Mouse (Mus musculus): Measurements from ENCODE around the gene Mfsd4b4.
"Not testable (repeated sequence)": the region's sequence is repeated elsewhere in the genome, so short reads cannot be mapped to it uniquely, and the experiment has no call there.

Mfsd4b4 gene

DNA sequence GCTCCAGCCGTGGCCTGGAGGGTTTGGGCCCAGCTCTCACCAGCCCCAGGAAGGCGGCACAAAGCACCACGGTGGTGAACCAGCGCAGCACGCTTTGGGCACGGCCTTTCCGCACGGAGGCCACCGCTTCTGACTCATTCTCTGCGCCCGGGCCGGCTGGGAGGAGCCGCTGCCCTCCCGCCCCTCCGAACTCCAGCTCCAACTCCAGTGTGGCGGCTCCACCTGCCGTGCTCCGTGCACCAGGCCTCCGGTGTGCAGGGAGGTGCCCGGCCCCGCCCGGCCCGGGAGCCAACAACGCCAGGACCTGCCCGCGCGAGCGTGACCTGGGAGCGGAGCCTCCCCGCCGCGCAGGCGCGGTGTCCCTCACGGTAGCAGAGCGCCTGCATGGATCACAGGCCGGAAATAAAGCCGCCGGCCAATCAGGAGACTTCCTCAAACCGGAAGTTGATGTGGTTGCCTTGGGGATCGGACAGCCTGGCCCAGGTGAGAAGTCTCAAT is at the start of gene Mfsd4b4:
TSS of gene Mfsd4b4 (minus strand) at position 365 of the 498 bp plus-strand sequence.
- peak; percentile 86 for DNase-seq

DNA sequence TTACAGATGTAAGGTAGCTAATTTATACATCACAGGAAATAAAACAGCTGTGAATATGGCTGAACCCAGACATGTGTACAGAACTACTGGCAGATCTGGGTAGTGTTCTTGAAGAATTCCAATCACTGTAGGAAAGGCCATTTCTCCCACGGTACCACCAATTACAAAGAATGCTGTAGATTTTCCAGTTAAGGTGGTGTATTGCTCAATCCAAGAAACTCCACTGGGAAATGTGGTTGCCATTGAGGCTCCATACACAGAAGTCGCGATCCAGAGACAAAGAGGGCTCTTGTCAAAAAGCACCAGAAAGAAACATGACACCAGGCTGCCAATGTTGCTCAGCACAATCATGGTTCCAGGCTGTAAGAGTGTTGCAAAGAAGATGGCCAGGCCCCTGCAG is 48.2 kb upstream of the Mfsd4b4 start:
- not testable (repeated sequence) for DNase-seq

DNA sequence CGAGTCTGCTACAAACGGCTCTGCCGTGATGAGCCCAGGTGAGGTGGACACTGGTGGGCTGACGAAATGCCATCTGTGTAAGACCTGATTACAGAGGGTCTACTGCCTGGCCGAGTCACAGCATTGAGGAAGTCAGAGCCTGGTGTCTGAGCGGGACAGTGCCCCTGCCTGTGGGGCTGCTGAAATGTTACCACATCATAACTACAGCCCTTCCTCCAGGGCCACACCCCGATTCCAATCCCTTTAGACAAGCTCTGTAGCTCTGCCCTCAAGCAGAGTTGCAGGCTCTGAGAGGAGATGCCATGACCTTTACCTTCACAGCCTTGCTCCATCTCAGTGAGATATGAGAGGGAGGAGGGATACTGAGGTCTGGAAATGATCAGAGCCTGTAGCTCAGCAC is 37.5 kb upstream of the Mfsd4b4 start:
- no peak for DNase-seq

DNA sequence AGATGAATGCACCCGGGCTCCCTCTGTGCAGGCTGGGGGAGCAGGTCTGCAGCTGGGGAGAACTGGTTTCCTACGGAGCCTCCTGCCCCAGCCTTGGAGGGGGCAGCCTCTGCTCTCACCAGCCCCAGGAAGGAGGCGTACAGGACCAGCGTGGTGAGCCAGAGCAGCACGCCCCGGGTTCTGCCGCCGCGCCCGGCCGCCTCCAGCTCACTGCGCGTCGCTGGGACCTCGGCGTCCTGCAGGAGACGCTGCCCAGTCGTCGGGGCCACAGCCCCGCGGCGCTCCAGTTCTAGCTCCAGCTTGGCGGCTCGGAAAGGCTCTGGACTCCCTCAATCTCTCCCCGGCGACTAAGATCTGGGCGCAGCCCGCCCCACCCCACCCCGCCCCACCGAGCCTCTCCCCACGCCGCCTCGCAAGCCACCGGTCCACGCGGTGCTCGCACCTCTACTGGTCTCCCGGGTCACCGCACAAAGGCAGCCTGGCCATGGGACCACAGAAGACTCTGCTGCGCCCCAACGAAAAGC is 27.6 kb upstream of the Mfsd4b4 start, which contains the start of gene Mfsd4b2:
TSS of gene Mfsd4b2 (minus strand) at position 308 of the 524 bp plus-strand sequence.
- peak; percentile 51 for DNase-seq

DNA sequence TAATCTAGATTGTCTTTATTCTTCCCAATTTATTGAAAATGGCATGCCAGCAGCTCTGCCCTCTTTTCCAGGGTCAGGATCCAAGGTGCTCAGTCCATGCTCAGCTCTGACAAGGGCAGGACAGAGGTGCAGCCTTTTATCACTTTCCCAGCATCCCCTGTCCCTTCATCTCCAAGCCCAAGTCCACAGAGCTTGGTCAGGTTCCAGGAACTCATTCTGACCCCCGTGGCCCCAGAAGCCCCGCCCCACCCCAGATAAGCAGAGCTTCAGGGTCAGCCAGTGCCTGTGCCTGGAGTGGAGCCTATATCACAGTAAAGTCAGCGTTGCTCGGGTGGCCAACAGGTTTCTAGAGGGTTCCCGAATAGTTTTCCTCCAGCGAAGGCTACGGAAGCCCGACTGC is 25.5 kb upstream of the Mfsd4b4 start:
- not testable (repeated sequence) for DNase-seq

DNA sequence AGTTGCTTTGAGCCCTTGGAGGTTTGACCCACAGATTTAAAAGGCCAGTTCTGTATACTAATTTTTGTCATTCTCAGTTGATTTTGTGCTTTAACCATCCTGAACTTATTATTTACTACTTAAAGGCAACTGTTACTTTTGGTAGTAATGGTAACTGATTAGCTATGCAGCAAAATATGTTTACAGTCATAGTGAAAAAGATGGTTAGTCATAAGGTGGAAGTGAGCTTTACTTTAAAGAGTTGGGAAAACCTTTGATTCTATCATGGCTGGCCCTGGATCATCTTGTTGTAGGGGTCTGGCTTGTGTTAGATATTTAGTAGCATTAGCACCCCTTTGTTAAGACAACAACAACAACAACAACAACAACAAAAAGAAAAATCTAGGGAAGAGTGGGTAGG is 13.6 kb upstream of the Mfsd4b4 start:
- no peak for DNase-seq

DNA sequence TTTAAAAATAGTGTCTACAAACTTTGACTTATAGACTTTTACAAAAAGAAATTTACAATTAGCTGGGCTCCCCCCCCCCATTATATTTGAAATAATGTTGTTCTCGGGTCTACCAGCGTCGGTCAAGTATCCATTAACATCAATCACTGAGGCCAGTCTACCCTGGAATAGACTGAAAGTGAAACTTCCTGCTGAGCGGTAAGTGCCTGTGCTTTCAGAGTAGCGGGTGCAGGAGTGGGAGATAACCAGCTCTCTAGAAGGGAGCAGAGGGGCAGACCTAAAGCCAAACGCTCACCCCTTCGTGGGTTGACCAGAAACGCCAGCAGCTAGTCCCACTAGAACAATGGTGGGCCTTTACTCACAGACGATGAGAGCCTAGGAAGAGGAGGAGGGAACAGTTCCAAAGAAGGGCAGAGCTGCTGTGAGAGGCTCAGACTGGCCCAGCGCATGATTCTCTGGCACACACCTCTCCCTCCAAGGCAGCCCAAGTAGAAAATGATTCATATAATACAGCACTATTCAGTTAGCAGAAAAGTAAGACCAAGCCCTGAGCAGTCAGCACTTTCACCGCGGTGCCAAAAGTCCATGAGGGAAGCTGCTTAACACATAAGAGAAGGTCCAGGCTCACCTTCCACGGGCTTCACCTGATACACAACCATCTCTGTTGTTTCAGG is 9.9 kb upstream of the Mfsd4b4 start:
- no peak for DNase-seq

DNA sequence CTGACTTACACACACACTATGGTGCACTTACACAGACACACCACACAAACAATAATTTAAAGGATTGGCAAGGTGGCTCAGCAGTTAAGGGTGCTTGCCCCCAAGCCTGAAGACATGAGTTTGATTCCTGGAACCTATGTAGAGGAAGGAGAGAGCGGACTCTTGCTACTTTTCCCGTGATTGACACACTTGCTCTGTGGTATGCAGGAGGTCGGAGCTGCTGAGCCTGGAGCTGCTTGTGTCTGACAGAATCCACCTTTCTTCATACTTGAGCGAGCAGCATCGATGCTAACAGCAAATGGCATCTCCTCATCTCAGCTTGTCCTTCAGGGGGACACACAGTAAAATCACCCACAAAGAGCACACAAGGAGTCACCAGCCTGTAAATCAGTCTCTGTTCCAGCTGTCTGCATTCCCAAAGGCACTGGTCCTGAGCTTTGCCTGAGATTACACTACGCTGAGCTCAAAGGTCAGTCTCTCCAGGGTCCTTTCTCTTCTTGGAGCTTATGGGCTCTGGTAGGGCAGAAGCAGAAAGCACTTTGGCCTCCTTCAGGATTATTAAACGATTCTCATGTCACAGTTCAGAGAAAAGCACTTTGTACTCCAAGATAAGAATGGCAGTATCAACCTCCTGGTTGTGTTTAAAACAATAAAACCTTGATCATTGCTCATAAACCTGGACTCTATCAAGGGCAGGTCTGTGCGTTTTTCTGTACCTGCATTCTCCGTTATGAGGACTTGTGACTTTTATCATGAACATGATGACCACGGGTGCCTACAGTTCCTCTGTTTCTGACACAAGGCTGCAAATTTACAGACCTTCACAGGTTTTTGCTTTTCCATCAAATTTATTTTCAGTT is 8.0 kb upstream of the Mfsd4b4 start:
- no peak for DNase-seq

DNA sequence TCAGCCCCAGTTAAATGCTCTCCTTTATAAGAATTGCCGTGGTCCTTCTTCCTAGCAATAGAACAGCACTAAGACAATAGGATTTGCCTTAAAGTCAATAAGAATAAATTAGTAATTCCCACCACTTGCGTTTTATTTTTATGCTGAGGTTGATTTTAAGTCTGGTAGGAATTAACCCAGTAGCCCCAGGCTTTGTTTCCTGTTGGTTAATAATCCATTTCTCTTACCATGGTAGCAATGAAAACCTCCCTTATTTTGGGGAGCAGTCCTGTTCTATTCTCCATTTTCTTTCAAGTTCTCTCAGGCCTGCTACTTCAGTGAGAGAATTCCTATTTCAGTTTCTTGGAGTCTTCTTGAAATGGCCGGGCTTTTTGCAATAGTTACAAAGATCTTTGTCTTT is 5.2 kb upstream of the Mfsd4b4 start:
- no peak for DNase-seq

DNA sequence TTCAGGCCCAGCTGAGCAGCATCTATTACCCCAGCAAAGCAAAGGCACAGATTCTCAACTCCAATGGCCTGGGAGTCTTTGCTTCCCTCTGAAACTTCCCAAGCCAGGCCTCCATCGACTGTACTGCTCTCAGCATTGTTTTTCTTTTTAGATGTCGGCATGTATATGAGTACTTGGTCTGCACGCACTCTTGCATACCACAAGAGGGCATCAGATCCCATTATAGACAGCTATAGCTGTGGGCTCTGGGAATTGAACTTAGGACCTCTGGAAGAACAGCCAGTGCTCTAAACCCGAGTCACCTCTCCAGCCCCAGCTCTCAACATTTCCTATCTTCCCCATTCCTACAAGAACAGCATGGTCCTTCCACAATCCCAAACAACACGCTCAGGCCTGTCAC is 2.5 kb downstream of the Mfsd4b4 start:
- no peak for DNase-seq

DNA sequence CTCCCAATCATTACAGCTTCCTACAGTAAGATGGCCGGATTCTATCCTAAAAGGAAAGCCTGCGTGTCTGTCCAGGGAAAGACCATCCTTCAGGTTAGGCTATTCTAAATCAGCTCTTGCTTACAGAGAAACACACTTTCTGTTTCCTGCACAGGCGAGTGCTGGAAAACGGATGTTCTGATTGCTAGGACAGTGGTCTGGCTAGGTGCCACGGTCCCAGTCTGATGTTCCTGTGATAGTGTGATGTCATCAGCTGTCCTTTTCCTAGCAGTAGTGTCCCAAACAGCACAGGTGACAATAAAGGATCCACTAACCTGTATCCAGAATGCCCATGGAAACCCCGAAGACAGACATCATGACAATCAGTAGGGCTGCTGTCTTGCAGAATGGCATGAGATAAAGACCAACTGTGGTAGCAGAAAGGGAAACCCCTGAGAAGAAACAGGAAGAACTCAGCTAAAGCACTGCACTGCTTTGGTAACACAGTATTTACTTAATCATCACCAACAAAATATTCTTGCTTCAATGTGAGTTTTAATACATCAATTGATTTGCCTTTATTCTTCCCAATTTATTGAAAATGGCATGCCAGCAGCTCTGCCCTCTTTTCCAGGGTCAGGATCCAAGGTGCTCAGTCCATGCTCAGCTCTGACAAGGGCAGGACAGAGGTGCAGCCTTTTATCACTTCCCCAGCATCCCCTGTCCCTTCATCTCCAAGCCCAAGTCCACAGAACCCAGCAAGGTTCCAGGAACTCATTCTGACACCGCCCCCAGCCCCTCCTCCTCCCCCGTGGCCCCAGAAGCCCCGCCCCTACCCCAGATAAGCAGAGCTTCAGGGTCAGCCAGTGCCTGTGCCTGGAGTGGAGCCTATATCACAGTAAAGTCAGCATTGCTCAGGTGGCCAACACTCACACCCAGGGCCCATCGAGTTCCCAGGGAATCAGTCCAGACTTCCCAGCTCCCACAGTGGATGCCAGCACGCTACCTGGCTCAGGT is 5.0 kb downstream of the Mfsd4b4 start:
- DNase-seq = no peak

DNA sequence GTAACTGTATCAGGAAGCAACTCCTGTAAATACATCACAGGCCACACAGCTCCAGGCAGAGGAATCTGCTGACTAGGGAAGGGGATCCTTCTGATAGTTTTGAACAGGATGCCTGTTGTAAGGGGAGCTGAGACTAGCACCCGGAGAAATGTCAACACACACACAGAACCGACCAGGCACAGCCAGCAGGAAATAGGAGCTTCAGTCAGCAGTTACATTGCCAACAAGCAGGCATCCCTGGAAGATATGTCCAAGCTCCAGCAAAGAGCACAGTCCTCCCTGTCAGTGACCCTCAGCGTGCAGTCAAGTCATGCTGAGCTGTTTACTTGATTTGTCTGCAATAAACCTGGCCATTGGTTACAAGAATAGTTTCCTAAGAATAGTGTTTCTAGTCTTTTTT is 10.4 kb downstream of the Mfsd4b4 start:
- no peak for DNase-seq

DNA sequence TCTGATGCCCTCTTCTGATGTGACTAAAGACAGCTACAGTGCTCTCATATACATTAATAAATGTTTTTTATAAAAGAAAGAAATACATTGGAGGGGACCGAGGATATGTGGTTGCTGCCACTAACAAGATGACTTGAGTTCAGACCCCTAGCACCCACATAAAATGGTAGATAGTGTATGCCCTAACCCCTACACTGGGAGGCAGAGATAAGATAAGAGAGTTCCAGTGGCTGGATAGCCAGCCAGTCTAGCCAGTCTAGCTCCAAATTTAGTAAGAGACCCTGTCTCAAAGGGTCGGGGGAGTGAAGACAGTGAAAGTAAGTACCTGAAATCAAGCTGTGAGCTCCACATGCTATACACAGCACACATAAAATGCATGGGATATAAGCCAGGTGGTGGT is 33.5 kb downstream of the Mfsd4b4 start:
- no peak for DNase-seq

DNA sequence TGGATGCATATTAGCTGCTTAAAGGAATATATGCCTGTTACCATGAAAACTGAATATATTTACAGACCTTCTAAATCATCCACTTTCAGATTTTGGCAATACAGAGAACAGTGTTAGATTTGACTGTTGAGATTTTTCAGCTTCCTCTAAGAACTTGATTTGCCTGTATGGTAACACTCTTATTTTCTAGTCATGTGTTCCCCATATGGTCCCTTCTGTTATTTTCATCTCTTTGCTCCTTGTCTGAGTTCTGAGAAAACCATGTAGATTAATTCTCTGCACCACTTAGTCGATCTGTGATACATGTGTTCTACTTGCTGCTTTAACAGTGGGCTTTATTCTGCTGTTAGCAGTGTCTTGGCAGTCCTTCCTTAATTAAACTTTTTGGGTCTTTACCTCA is 56.4 kb downstream of the Mfsd4b4 start:
- DNase-seq = no peak

Measured in thymus, postnatal 4 days (tissue).